Mouse (Mus musculus) layer of hippocampus, adult 2 months (tissue): ENCODE measurements around the gene Rev1. TPM values are rescaled to one million over a fixed set of nuclear protein-coding genes. Genes with fewer than 3 reads are reported as not detected.
A peak's percentile ranks its signal among the peaks of the same experiment; 100 is the strongest.

Experiments used
- DNase-seq, 2 experiments: peaks; one replicate each; pipeline ENCODE4 v3.0.0; 2022; ENCODE audit warnings: low spot score in 2 of 2
- H3K27ac ChIP-seq: fragments of 200-600 bp; 2 replicates; pipeline ENCODE4 v1.8.1; 2022
- H3K4me3 ChIP-seq: fragments of 200-600 bp; 2 replicates; pipeline ENCODE4 v1.8.1; 2022; ENCODE audit warnings: mild to moderate bottlenecking
- CTCF ChIP-seq: fragments of 200-600 bp; conservative IDR thresholded peaks from 2 replicates; pipeline ENCODE4 v1.8.1; 2022; ENCODE audit warnings: antibody characterized with exemption, mild to moderate bottlenecking, moderate library complexity
- total RNA-seq, 2 experiments: library from RNA; stranded (reverse); gene quantifications; 2 replicates each; pipeline ENCODE4 v1.2.3; 2021

The Rev1 gene
- total RNA-seq, 2 experiments from 2014 or later: 41.1 to 43.5 TPM

DNA sequence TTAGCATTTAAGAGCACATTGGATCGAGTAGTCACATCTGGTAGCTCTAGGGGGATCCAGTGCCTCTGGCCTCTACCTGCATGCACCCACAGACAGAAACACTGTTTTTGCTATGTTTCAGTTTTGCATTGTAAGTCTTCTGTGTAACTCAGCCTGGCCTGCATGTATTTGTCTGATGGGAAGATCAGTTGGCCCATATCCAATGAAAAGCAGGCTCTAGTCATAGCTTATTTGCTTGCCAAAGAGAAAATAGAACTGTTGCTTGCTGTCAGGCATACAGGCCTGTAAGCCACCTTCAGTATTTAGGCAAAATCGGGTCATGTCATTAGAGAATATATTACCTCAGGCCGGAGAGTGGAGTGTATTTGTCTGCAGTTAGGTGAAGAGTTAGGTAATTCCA, 81.5 kb downstream of the Rev1 start:
- Histone ChIP-seq H3K27ac (peak overlapping the region; percentile 77), H3K4me3 (no peak overlapping the region)
- TF ChIP-seq CTCF: no peak
- peak in 1 of 2 experiments; percentile 42 for DNase-seq

GRCm38 (mm10) chr1:38038898-38039297, 90.7 kb downstream of the Rev1 start:
- no peak for TF ChIP-seq CTCF
- Histone ChIP-seq H3K4me3 (no peak overlapping the region), H3K27ac (no peak overlapping the region)
- DNase-seq: no peak

- peak; percentile 16 to 57 for DNase-seq
- no peak for TF ChIP-seq CTCF
- H3K27ac ChIP-seq: peak overlapping the region; percentile 43; the same call in 1 of the 2 replicates
- no peak overlapping the region for H3K4me3 ChIP-seq
Observed at GRCm38 (mm10) chr1:38037375-38037774, 92.2 kb downstream of the Rev1 start.

- no peak overlapping the region for H3K4me3 ChIP-seq
- no peak for DNase-seq
- TF ChIP-seq CTCF: no peak
- no peak overlapping the region for H3K27ac ChIP-seq
Observed at GRCm38 (mm10) chr1:38035521-38035920, 94.1 kb downstream of the Rev1 start.

DNA sequence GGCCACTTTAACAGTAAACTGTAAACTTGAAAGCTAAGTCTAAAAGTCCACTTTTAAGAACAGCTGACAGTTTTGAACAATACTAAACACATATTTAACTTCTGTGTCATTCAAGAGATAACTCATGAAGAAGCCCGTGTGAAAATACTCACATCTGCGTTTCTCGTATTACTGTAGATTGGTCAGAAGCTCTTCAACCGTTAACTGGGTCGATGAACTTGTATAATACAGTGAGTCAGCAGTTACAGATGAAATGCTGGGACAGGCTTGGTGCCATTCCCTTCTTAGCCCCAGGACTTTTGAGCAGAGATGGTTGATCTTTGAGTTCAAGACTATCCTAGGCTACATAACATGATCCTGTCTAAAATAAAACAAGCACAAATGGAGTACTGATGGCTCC, 98.2 kb downstream of the Rev1 start:
- no peak for TF ChIP-seq CTCF
- no peak for DNase-seq
- no peak overlapping the region for H3K27ac ChIP-seq
- H3K4me3 ChIP-seq: no peak overlapping the region

- no peak for DNase-seq
- H3K27ac ChIP-seq: no peak overlapping the region
- H3K4me3 ChIP-seq: no peak overlapping the region
- no peak for TF ChIP-seq CTCF
Observed at GRCm38 (mm10) chr1:38027301-38027700, 102.3 kb downstream of the Rev1 start.

DNA sequence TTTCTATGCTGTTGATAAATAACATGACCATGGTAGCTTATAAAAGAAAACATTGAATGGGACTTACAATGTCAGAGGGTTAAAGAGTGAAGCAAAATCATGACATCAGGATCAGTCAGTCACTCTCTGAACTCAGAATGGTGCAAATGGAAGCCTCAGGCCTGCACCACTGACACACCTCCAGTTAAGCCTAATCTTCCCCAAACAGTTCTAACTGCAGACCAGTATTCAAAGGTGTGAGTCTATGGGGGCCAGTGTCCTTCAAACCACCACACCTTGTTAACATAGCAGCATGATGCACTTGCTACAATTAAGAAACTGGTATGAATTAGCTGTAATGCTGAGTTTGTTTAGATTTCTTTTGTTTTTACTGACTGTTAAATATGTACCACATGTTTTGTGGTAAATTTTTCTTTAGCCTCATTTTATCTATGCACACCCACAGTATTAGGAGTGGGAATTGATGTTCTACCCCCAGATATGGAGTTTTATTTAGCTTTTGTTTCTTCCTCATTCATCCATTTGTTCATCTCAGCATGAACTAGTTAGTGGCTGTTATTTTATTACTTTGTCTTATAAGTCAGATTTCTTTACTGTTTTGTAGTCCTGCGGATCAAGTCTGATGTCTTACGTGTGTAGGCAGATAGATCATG, 114.9 kb downstream of the Rev1 start:
- no peak for TF ChIP-seq CTCF
- H3K27ac ChIP-seq: no peak overlapping the region

DNA sequence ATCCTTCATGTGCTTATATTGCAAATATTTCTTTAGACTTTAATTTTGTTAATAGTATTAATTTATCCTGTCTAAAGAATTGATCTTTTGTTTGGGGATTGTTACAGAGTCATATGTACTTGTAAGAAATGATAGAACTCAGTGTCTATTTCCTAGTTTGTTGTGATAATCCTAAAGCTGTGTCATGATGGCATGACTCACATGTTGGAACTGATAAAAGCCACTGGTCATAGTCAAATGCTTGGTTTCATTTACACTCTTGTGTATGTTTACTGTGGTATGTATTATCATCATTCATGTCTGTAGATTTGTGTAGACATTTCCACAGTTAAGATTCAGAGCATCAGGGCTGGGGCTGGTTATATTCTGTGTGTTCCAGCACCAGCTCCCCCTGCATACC, 117.1 kb downstream of the Rev1 start:
- no peak for DNase-seq
- TF ChIP-seq CTCF: no peak
- Histone ChIP-seq H3K4me3 (no peak overlapping the region), H3K27ac (no peak overlapping the region)

More for the DNA sequence above, 114.9 kb downstream of the Rev1 start:
- DNase-seq: no peak
- no peak overlapping the region for H3K4me3 ChIP-seq

DNA sequence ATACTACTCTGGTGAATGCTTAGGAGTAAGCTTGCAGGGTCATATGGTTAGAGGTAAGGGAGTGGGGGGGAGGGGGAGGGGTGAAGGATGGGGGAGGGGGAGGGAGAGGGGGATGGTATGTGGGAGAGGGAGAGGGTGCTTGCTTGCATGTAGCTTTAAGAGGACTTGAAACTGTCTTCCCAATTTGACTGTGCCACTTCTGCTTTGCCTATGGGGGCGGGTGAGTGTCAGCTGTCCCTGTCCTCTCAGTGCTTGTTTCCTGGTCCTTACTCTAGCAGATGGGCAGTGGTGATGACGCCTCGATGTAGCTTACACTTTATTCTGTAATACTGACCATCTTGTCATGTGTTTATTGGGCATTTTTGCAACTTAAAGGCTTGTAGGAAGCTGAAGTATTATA, 117.5 kb downstream of the Rev1 start:
- no peak for TF ChIP-seq CTCF
- DNase-seq: no peak

DNA sequence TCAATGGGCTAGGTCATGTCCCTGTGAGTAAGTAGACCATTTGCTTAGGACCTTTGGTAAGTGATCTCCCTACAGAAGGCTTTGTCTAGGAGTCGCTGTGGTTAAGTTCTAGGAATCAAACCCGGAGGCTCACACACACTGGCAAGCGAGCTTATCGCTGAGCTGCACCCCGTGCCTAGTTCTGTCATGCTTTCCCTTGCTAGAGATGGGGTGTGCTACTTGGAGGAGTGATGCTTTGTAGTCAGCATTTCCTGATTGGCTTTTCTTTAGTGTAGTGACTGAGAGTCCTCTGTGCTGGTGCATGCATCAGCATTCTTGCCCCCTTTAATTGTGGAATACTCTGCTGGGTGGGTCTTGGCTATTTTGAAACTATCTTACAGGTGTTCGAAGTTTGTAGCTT, 118.0 kb downstream of the Rev1 start:
- no peak for DNase-seq
- Histone ChIP-seq H3K27ac (no peak overlapping the region), H3K4me3 (no peak overlapping the region)
- TF ChIP-seq CTCF: no peak

More for the DNA sequence above, 117.5 kb downstream of the Rev1 start:
- Histone ChIP-seq H3K4me3 (no peak overlapping the region), H3K27ac (no peak overlapping the region)

- H3K27ac ChIP-seq: no peak overlapping the region
- no peak overlapping the region for H3K4me3 ChIP-seq
- no peak for DNase-seq
- TF ChIP-seq CTCF: no peak
Observed at GRCm38 (mm10) chr1:38006741-38007140, 122.9 kb downstream of the Rev1 start.

- TF ChIP-seq CTCF: no peak
- H3K27ac ChIP-seq: no peak overlapping the region
- no peak overlapping the region for H3K4me3 ChIP-seq
- no peak for DNase-seq
Observed at GRCm38 (mm10) chr1:38003046-38003445, 126.6 kb downstream of the Rev1 start.

Other genes with a start within 250 kb of the Rev1 start
- gene Mitd1, start 239.4 kb downstream of the Rev1 start, total RNA-seq: 10 to 100 TPM; 11.0 to 12.2 TPM
- 100 to 1,000 TPM; 134 to 142 TPM for gene Mrpl30, start 239.3 kb downstream of the Rev1 start, total RNA-seq
- not detected for gene Lyg2, start 213.3 kb downstream of the Rev1 start, total RNA-seq
- not detected for gene Lyg1, start 172.0 kb downstream of the Rev1 start, total RNA-seq
- 10 to 100 TPM; 56.9 to 60.4 TPM for gene Txndc9, start 131.9 kb downstream of the Rev1 start, total RNA-seq
- 10 to 100 TPM; 37.7 to 38.5 TPM for gene Eif5b, start 131.8 kb downstream of the Rev1 start, total RNA-seq